Mouse (Mus musculus) right cerebral cortex, adult 18-20 months (tissue): ENCODE results near the gene Card11.

Source experiments
- DNase-seq: peaks from one replicate; pipeline ENCODE4 v3.0.0; 2022; ENCODE audit warnings: mixed read lengths

Card11 gene

DNA sequence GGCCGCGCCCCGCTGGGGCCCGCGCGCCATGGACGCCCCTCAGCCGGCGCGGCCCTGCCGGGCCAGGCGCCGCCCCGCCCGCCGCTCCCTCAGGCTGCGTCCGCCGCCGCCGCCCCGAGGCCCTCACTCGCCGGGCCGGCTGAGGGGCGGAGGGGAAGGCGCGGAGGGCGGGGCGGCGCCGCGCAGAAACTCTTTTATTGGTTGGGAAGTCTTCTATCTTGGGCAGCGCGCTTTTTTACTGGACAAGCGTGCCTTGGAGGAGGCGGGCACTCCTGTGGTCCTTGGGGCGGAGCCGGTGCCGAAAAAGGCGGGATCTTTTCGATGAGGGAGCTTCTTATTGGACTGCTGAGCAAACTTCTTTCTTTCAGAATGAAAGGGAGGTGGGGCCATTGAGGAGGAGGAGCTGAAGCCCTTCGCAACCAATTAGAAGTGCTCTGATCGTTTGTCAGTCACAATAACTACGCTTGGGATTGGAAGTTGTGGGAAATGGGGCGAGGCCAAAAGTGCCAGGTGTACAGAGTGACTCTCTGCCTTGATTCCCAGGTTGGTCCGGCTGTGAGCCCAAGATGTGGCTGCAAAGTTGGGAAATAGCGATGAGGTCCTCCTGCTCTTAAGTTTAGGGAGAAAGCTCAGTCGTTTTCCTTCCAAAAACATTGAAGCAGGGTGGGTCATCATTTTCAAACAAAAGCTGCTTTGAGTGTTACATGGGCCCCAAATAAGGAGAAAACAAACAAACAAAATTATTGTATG is 169.9 kb downstream of the Card11 start, which contains the start of gene Gna12:
Gene Gna12 (minus strand): TSS at position 118 of the 750 bp plus-strand sequence.
- DNase-seq = peak; percentile 99

DNA sequence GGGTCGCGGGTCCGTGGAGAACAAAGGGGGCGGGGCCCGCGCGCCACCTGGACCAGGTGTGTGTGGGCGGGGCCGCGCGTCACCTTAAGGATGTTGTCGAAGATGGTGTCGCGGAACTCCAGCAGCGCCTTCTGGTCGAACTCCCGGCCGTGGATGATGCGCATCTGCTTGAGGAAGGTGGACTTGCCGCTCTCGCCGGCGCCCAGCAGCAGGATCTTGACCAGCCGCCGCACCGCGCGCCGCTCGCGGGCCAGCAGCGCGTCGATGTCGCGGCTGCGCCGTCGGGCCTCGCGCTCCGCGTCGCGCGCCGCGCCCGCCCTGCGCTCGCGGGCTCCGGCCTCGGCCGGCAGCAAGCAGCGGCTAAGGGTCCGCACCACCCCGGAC is 170.5 kb downstream of the Card11 start:
- peak; percentile 43 for DNase-seq

GRCm38 (mm10) chr5:140829081-140829910 is 171.1 kb downstream of the Card11 start:
- DNase-seq = no peak

DNA sequence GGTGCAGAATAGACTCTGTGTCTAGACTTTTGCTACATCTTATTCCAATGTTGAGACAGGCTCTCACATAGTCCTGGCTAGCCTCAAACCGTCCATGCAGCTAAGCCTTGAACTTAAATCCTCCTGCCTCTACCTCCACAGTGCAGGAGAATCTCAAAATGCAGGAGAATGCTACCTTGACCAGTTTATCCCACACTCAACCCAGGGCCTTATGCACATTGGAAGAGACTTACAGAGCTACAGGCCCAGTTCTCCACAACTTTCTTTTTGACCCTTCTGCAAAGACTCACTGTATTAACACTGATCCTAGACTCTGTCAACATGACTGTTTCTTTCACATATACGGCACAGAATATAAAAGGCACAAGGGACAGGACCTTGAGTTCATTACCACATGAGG is 172.0 kb downstream of the Card11 start:
- DNase-seq = no peak

GRCm38 (mm10) chr5:140827896-140828295 is 172.5 kb downstream of the Card11 start:
- DNase-seq = no peak

DNA sequence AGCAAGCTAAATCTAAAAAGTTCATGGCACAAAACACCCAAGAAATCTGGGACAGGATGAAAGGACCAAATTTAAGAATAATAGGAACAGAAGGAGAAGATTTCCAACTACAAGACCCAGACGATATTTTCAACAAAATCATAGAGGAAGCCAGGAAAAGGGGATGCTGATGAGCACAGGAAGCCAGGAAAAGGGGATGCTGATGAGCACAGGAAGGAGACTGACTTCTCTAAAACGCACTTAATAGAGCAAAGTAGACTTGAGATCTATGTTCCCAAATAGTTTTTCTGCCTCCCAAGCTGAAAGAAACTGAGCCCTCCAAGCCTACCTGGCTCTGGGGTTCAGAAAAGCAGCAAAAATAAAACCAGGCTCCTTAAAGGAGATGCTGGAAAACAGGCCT is 173.0 kb downstream of the Card11 start:
- no peak for DNase-seq

DNA sequence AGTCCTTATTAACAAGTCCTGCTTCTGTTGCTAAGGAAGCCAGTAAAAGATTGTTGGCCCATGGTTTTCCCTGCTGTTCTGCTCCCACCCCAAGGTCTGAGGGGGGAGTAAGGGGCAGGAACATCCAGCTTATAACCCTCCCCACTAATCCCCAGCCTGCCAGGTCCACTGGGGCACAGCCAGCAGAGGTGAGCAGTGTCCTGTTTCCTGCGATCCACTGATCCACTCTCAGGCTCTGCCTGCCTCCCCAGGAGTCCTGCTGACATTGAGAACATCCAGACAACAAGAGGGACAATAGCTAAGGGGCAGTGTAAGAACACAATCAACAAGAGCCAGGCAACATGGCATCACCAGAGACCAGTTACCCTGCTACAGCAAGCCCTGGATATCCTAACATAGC is 173.6 kb downstream of the Card11 start:
- DNase-seq = no peak

- DNase-seq = no peak
These were observed 174.3 kb downstream of the Card11 start for GRCm38 (mm10) chr5:140826118-140826517.

DNA sequence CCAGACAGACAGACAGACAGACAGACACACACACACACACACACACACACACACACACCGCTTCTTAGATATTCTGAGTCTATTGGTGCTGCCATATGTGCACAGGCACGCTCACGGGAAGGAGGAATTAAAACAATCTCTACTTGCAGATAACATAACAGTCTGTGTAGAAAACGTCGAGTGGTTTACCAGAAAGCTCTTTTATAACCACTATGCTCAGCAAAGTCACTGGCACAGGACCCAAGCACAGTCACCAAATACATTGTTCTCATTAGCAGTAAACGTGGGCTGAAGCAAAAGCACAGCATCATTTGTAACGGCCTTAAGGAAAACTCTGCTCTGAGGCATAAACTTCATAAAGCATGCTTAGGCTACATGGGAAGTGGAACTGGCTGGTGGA is 176.3 kb downstream of the Card11 start:
- DNase-seq = no peak

DNA sequence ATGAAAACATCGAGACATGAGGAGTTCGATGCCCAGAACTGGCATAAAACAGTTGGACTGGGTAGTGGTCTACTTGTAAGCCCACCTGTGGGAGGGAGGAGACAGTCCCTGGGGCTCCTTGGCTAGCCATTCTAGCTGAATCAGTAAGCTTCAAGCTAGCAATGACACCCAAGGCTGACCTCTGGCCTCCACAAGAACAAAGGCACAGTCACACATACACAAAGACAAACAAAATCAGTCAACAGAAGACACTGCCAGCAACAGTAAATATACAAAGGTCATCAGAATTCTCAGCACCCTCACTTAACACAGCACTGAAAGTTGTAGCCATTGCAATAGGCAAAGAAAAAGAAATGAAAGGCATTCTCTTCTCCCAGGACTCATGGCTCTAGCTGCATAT is 177.0 kb downstream of the Card11 start:
- DNase-seq = no peak
